Mouse (Mus musculus) effector memory CD4-positive, alpha-beta T cell, adult 7 months (primary cell): ENCODE results near the gene Pes1. TPM values are rescaled to one million over a fixed set of nuclear protein-coding genes. Genes with fewer than 3 reads are reported as not detected.

Experiments
- polyA plus RNA-seq: library from polyadenylated mRNA; unstranded; fragments of 100-300 nt; shearing (Covaris generic); gene quantifications from one replicate; pipeline ENCODE4 v1.2.1, GENCODE M21; 2017

Pes1 gene
- 57.1 TPM for polyA plus RNA-seq

GRCm38 (mm10) chr11:3963610-3964415 is at the start of gene Pes1:
Gene Pes1, plus strand, starts transcription at chr11:3963975.

GRCm38 (mm10) chr11:3914109-3914840 is 49.5 kb upstream of the Pes1 start, which contains the start of gene Slc35e4:
Gene Slc35e4, minus strand, starts transcription at chr11:3914664.

GRCm38 (mm10) chr11:3931511-3932211 is 32.1 kb upstream of the Pes1 start, which contains the start of gene Tcn2:
Gene Tcn2, minus strand, starts transcription at chr11:3932159.

GRCm38 (mm10) chr11:3976678-3977077 is 12.9 kb downstream of the Pes1 start, which contains the start of gene 4930556J24Rik:
Gene 4930556J24Rik, minus strand, starts transcription at chr11:3976778.

GRCm38 (mm10) chr11:3983291-3983862 is 19.6 kb downstream of the Pes1 start, which contains the start of gene Gal3st1:
Gene Gal3st1, plus strand, starts transcription at chr11:3983636.

Other genes with a start within 250 kb of the Pes1 start
- gene Osbp2, start 100.1 kb upstream of the Pes1 start, polyA plus RNA-seq: not detected
- not detected for gene 4921536K21Rik, start 68.9 kb upstream of the Pes1 start, polyA plus RNA-seq
- 1.1 TPM for gene Dusp18, start 68.7 kb upstream of the Pes1 start, polyA plus RNA-seq
- gene Slc35e4, start 49.3 kb upstream of the Pes1 start, polyA plus RNA-seq: 2.7 TPM
- 17.8 TPM for gene Tcn2, start 31.8 kb upstream of the Pes1 start, polyA plus RNA-seq
- 0.45 TPM for gene 4930556J24Rik, start 12.8 kb downstream of the Pes1 start, polyA plus RNA-seq
- gene Gal3st1, start 19.7 kb downstream of the Pes1 start, polyA plus RNA-seq: not detected
- 0.11 TPM for gene Sec14l4, start 67.5 kb downstream of the Pes1 start, polyA plus RNA-seq
- 0.62 TPM for gene Sec14l3, start 100.9 kb downstream of the Pes1 start, polyA plus RNA-seq
- gene Mtfp1, start 131.5 kb downstream of the Pes1 start, polyA plus RNA-seq: 0.63 TPM
- 0.62 TPM for gene Sec14l2, start 159.4 kb downstream of the Pes1 start, polyA plus RNA-seq
- 27.5 TPM for gene Rnf215, start 171.2 kb downstream of the Pes1 start, polyA plus RNA-seq
- 7.3 TPM for gene Ccdc157, start 196.3 kb downstream of the Pes1 start, polyA plus RNA-seq
- 38.1 TPM for gene Sf3a1, start 196.4 kb downstream of the Pes1 start, polyA plus RNA-seq
- 93.1 TPM for gene Tbc1d10a, start 222.8 kb downstream of the Pes1 start, polyA plus RNA-seq